Mouse (Mus musculus) midbrain, embryonic 15.5 days (tissue): ENCODE measurements at regions not wholly inside any gene's neighbourhood (a gene's known extent, or its start where the extent isn't known, plus 50 kb on each side); places are given as distances from the start of the nearest gene placed in this dataset.
A peak's percentile ranks its signal among the peaks of the same experiment; 100 is the strongest.

ENCODE experiments used
- ATAC-seq: fragments of 200-750 bp; cut with Nextera tagmentation; replicated peaks from 2 replicates; pipeline ENCODE4 v1.8.0; 2017; ENCODE audit warnings: moderate TSS enrichment
- H3K27ac ChIP-seq: fragments of 300-500 bp; sonication (generic); 2 replicates; pipeline ENCODE4 v1.5.1; 2015; ENCODE audit warnings: mild to moderate bottlenecking, inconsistent platforms
- H3K27me3 ChIP-seq: fragments of 300-500 bp; sonication (generic); replicated peaks from 2 replicates; pipeline ENCODE4 v1.6.1; 2015; ENCODE audit warnings: inconsistent platforms
- H3K36me3 ChIP-seq: fragments of 300-500 bp; sonication (generic); replicated peaks from 2 replicates; pipeline ENCODE4 v1.6.1; 2015; ENCODE audit warnings: inconsistent platforms
- H3K4me1 ChIP-seq: fragments of 300-500 bp; sonication (generic); 2 replicates; pipeline ENCODE4 v1.6.1; 2015; ENCODE audit warnings: inconsistent platforms
- H3K4me2 ChIP-seq: fragments of 300-500 bp; sonication (generic); 2 replicates; pipeline ENCODE4 v1.6.1; 2015; ENCODE audit warnings: inconsistent platforms, mild to moderate bottlenecking, moderate library complexity
- H3K4me3 ChIP-seq: fragments of 300-500 bp; sonication (generic); 2 replicates; pipeline ENCODE4 v1.5.1; 2015; ENCODE audit warnings: mild to moderate bottlenecking, inconsistent platforms
- H3K9ac ChIP-seq: fragments of 300-500 bp; sonication (generic); 2 replicates; pipeline ENCODE4 v1.6.1; 2015; ENCODE audit warnings: mild to moderate bottlenecking, inconsistent platforms
- H3K9me3 ChIP-seq: fragments of 300-500 bp; sonication (generic); 2 replicates; pipeline ENCODE4 v1.6.1; 2016; ENCODE audit warnings: inconsistent platforms
- WGBS: fragments of 180-500 bp; shearing (Covaris S2); methylation state at CpG from one replicate; pipeline ENCODE4 v1.1.7; 2015; ENCODE audit warnings: mixed read lengths; 5-methylcytosine and 5-hydroxymethylcytosine counted together

DNA sequence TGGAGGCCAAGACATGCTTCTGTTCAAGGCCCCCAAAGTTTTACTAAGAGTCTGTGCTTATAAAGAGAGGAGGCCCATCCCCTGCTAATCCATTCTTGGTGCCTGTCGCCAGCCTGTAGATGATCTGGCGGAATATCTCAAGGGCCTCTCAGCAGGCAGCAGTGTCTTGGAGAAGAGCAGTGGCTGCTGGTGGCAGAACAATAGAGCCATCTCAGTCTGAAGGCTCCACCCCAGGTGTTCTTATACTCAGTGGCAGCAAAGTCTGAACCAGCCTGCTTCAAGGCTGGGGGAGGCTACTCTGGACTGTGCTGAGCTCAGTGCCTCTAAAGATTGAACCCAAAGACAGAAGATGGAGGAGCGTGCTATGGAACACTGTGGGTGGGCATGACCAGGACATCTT lies 168.5 kb downstream of the Cdh26 start:
- 72% methylated on average over 3 of the region's 3 CpGs for WGBS
- peaks cover 7% of the 10 kb centered on the region for H3K4me1 ChIP-seq
- no peaks in the 10 kb centered on the region for H3K9me3 ChIP-seq
- no peaks in the 10 kb centered on the region for H3K27me3 ChIP-seq
- H3K4me2 ChIP-seq: no peak overlapping the region
- H3K9ac ChIP-seq: no peak overlapping the region
- no peak overlapping the region for H3K4me3 ChIP-seq
- no peak overlapping the region for H3K27ac ChIP-seq
- ATAC-seq: no peak
- no peaks in the 10 kb centered on the region for H3K36me3 ChIP-seq

DNA sequence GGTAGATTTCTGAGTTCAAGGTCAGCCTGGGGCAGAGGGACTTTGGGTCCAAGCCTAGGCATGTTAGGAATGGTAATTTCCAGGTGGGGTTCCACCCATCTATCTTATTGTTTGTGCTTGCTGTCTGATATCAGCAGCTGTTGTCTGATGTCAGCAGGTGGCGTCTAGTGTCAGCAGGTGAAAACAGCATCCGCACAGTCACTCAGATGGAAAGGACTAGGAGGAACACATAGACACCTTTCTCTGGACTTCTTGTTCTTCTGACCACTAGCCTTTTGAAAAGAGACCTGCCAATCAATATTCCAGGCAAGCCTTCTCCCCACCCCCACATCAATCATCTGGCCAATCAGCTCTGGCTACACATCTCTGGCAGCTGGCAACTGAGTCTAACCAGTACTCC lies 173.1 kb downstream of the Cdh26 start:
- no peaks in the 10 kb centered on the region for H3K9me3 ChIP-seq
- no peaks in the 10 kb centered on the region for H3K36me3 ChIP-seq
- no peak for ATAC-seq
- H3K9ac ChIP-seq: no peak overlapping the region
- no peaks in the 10 kb centered on the region for H3K27me3 ChIP-seq
- no peaks in the 10 kb centered on the region for H3K4me1 ChIP-seq
- H3K27ac ChIP-seq: no peak overlapping the region
- 89% methylated on average over 2 of the region's 2 CpGs for WGBS
- no peak overlapping the region for H3K4me2 ChIP-seq
- no peak overlapping the region for H3K4me3 ChIP-seq

DNA sequence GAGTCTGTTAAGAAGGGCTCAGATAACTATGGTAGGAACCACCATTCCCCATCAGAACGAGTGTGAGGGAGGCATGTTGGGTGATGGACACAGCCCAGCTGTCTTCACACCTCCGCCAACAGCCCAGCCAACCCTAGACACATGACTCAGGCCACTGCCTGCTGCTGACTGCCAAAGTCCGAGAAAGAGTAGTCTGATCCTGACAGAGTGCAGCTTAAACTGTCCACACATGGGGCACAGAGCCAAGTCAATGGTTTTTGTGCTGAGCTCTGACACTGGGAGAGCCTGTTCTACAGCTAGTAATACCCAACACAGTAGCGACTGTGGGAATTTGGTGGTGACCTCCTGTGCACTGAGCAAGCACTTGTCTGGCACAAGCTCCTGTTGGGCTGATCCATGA lies 176.4 kb downstream of the Cdh26 start:
- no peak for ATAC-seq
- no peaks in the 10 kb centered on the region for H3K9me3 ChIP-seq
- no peaks in the 10 kb centered on the region for H3K27me3 ChIP-seq
- H3K27ac ChIP-seq: no peak overlapping the region
- 74% methylated on average over 4 of the region's 4 CpGs for WGBS
- H3K9ac ChIP-seq: no peak overlapping the region
- H3K4me3 ChIP-seq: no peak overlapping the region
- H3K36me3 ChIP-seq: no peaks in the 10 kb centered on the region
- no peak overlapping the region for H3K4me2 ChIP-seq
- no peaks in the 10 kb centered on the region; the same call in 1 of the 2 replicates for H3K4me1 ChIP-seq

DNA sequence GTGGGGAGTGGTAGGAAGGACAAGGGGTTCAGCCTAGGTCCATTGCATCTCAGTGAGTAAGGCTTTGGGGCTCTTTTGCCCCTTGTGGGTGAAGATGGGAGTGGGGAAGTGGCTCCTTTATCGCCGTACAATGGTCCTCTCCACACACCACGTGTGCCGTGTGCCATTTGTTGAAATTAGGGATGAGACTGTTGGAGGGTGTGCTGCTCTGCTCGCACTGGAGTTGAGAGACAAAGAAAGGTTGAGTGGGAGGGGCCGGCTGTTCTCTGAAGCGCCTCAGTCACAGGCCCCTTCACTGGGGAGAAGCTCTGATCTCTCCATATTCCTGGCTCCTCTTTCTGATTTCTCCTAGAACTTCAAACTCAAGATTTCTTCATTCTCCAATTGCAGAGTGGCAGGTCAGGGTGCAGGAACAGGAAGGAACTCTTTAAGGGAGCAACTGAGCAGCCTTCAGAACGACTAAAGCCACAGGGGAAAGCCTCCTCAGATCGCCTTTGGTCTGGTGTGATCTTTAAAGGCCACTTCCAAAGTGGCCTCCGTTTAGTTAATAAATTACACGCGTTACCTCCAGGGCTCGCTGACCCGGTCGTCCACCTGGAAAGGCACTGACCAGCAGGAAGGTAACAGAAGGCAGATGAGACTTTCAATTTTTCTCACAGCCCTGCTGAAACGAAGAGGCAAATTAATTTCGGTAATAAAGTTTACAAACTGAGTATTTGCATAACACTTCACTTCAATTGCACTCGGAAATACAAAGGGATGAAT lies 180.1 kb downstream of the Cdh26 start:
- Histone ChIP-seq H3K4me1 (no peaks in the 10 kb centered on the region; the same call in 1 of the 2 replicates), H3K9me3 (no peaks in the 10 kb centered on the region), H3K27me3 (no peaks in the 10 kb centered on the region), H3K36me3 (no peaks in the 10 kb centered on the region), H3K9ac (no peak overlapping the region), H3K4me3 (no peak overlapping the region), H3K4me2 (no peak overlapping the region), H3K27ac (no peak overlapping the region)
- WGBS: 49% methylated on average over 18 of the region's 18 CpGs
- no peak for ATAC-seq

DNA sequence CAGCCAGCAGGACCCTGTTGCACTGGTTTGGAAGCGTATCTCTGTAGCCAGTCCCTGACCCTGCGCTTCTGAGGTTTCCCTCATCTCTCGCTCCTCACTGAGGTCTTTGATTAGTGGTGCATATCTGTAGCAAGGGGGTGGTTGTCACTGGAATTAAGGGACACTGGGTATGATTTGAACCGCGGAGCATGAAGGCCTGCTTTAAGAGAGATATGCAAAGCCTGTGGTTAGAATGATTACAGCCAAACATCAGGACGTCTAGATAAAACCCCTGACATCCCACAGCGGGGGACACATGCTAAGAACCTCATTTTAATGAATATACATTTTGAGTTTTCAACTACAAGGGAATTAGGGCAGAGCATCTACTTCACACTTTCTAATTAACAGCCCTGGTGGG lies 184.4 kb downstream of the Cdh26 start:
- Histone ChIP-seq H3K27ac (no peak overlapping the region), H3K4me3 (no peak overlapping the region), H3K9me3 (no peaks in the 10 kb centered on the region), H3K9ac (no peak overlapping the region), H3K27me3 (no peaks in the 10 kb centered on the region), H3K36me3 (no peaks in the 10 kb centered on the region), H3K4me1 (no peaks in the 10 kb centered on the region; the same call in 1 of the 2 replicates), H3K4me2 (no peak overlapping the region)
- 0 out of 2 replicates have a peak, but pooled peaks have one; percentile 11 for ATAC-seq
- WGBS: 21% methylated on average over 7 of the region's 7 CpGs

DNA sequence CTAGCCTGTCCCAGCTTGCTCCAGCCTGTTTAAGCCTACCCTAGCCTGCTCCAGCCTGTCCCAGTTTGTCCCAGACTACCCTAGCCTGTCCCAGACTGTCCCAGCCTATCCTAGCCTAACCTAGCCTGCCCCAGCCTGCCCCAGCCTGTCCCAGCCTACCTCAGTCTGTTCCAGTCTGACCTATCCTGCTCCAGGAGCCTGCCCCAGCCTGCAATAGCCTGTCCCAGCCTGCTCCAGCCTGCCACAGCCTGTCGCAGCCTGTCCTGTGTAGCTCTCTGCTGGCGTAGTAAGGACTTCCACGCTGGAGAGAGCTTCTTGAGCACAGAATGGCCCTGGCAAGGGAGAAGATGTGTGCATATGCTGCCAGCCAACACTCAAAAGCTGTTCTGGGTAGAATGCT lies 192.5 kb downstream of the Cdh26 start:
- 71% methylated on average over 3 of the region's 3 CpGs for WGBS
- ATAC-seq: no peak

DNA sequence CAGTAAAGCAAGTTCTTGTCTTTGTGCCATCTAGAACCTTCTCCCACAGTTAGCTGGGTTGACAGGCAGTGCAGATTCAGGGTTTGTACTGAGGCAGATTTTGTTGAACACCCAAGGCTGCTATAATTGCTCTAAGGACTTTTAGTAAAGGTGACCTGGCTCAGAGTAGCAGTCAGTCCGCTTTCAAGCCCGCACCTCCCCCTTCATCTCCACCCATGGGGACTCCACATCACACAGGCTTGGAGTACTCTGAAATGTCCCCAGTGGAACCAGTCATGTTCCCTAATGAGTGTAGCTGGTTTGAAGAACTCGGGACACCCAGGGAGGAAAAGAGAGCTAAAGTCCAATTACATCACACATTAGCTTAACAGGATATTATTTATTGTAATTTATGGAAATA lies 194.1 kb downstream of the Cdh26 start:
- no peak overlapping the region for H3K4me3 ChIP-seq
- no peaks in the 10 kb centered on the region for H3K36me3 ChIP-seq
- peaks cover 11% of the 10 kb centered on the region for H3K4me1 ChIP-seq
- 56% methylated on average over 3 of the region's 3 CpGs for WGBS
- no peaks in the 10 kb centered on the region for H3K9me3 ChIP-seq
- 0 out of 2 replicates have a peak, but pooled peaks have one; percentile 19 for ATAC-seq
- H3K27ac ChIP-seq: no peak overlapping the region
- H3K4me2 ChIP-seq: no peak overlapping the region
- no peak overlapping the region for H3K9ac ChIP-seq
- no peaks in the 10 kb centered on the region for H3K27me3 ChIP-seq

More for the DNA sequence above, 192.5 kb downstream of the Cdh26 start:
- Histone ChIP-seq H3K27ac (no peak overlapping the region), H3K4me2 (no peak overlapping the region), H3K9me3 (no peaks in the 10 kb centered on the region), H3K9ac (no peak overlapping the region), H3K4me1 (peaks cover 3% of the 10 kb centered on the region), H3K27me3 (no peaks in the 10 kb centered on the region), H3K36me3 (no peaks in the 10 kb centered on the region), H3K4me3 (no peak overlapping the region)

DNA sequence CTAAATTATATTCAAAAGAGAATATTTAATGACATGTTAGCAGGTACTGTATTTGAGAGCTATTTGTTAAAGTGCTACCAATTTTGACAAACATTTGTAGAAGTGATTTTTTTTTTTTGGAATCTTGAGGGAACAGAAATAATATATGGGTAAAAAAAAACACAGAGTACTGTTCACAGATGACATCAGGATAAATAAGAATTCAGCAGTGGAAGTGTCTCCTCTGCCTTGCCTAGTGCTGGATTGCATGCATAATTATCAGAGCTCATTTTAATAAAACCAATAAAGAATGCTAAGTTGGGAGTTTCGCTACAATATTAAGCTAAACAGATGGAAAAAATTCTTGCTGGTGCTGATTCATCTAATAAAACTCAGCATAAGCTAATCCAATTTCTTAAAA lies 194.6 kb downstream of the Cdh26 start:
- Histone ChIP-seq H3K36me3 (no peaks in the 10 kb centered on the region), H3K27ac (no peak overlapping the region), H3K4me1 (peaks cover 11% of the 10 kb centered on the region), H3K27me3 (no peaks in the 10 kb centered on the region), H3K9ac (no peak overlapping the region), H3K9me3 (no peaks in the 10 kb centered on the region), H3K4me3 (no peak overlapping the region), H3K4me2 (no peak overlapping the region)
- ATAC-seq: 0 out of 2 replicates have a peak, but pooled peaks have one; percentile 11
- 52% methylated on average over 1 of the region's 1 CpGs for WGBS

DNA sequence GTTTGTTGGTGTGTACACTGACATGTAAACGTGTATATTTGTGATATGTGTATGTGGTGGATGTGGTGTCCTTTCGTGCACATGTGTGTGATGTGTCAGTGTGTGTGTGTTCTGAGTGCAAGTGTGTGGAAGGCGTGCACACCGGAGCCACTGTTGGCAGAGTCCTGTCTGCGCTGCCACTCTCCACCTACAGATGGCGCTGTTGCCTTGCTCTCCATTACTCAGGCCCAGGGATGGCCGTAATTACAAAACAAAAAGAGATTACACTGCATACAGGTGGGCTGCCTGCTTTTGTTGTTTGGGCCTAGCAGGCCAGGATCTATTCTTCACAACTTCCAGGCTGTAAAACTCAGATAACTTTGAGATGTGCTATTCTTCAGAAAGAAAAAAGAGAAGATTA lies 199.4 kb downstream of the Cdh26 start:
- Histone ChIP-seq H3K27me3 (no peaks in the 10 kb centered on the region), H3K4me1 (peaks cover 19% of the 10 kb centered on the region), H3K4me2 (no peak overlapping the region), H3K36me3 (no peaks in the 10 kb centered on the region), H3K9ac (no peak overlapping the region), H3K4me3 (no peak overlapping the region), H3K9me3 (no peaks in the 10 kb centered on the region), H3K27ac (no peak overlapping the region)
- WGBS: 25% methylated on average over 7 of the region's 7 CpGs
- ATAC-seq: peak; percentile 62

DNA sequence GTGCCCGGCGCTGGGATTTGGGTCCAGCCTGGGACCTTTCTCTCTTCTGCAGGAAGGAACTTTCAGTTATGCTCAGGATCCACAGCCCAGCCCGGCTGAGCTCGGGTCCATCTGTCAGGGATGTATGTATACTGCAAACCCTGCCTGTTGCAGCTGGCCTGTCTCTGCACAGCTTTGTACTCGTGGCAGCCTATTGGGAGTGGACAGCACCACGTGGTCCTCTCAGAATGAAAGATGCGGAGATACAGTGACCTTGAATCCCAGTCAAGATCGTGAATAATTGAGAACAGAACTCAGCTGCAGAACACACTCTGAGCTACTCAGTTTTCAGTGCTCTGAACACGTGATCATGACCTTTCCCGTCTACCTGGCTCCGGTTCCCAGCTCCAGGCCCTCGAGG lies 200.2 kb downstream of the Cdh26 start:
- Histone ChIP-seq H3K9me3 (no peaks in the 10 kb centered on the region), H3K4me2 (no peak overlapping the region), H3K4me1 (peaks cover 22% of the 10 kb centered on the region), H3K27ac (no peak overlapping the region), H3K4me3 (no peak overlapping the region), H3K36me3 (no peaks in the 10 kb centered on the region), H3K9ac (no peak overlapping the region), H3K27me3 (no peaks in the 10 kb centered on the region)
- 82% methylated on average over 12 of the region's 12 CpGs for WGBS
- ATAC-seq: no peak

DNA sequence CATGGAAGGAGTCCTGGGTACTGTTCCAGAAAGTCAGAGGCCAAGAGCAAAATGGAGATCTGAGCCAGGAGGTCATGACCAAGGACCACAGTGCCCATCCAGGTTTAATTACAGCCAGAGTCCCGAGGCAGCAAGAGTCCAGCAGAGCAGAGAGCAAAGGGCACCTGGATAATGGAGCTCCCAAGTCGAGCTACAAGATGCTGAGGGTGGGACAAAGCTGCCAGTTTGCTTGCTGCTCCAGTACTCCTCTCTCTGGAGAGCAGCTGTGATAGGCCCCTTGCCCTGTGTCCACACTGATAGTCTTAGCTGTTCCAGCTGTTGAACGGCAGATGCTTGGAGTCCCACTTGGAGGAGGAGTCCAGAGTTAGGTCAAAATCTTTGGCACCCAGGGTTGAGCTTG lies 201.0 kb downstream of the Cdh26 start:
- peaks cover 29% of the 10 kb centered on the region for H3K4me1 ChIP-seq
- no peaks in the 10 kb centered on the region for H3K9me3 ChIP-seq
- H3K9ac ChIP-seq: no peak overlapping the region
- H3K27me3 ChIP-seq: no peaks in the 10 kb centered on the region
- no peaks in the 10 kb centered on the region for H3K36me3 ChIP-seq
- WGBS: 67% methylated on average over 3 of the region's 3 CpGs
- H3K4me2 ChIP-seq: no peak overlapping the region
- H3K27ac ChIP-seq: no peak overlapping the region
- ATAC-seq: no peak
- H3K4me3 ChIP-seq: no peak overlapping the region

DNA sequence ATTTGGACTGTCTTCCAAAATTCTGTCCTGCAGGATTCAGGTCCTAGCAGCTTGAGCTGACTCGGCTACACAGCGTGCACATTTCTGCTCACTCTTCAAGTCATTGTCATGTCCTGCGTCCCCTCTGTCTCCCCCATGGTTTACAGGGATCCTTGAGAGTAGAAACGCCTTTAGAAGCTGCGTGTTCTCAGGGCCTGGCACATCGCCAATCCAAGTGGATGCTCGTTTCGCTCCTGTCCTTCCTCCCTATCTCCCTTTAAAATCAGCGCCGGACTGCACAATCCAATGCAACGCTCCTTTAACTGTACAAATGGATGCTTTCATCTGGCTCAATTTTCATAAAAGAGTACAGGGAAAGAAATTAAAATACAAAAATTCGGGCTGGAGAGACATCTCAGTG lies 201.6 kb downstream of the Cdh26 start:
- Histone ChIP-seq H3K27ac (no peak overlapping the region), H3K4me1 (peaks cover 29% of the 10 kb centered on the region), H3K4me3 (no peak overlapping the region), H3K9me3 (no peaks in the 10 kb centered on the region), H3K9ac (no peak overlapping the region), H3K36me3 (no peaks in the 10 kb centered on the region), H3K4me2 (no peak overlapping the region), H3K27me3 (no peaks in the 10 kb centered on the region)
- no peak for ATAC-seq
- 64% methylated on average over 12 of the region's 12 CpGs for WGBS

DNA sequence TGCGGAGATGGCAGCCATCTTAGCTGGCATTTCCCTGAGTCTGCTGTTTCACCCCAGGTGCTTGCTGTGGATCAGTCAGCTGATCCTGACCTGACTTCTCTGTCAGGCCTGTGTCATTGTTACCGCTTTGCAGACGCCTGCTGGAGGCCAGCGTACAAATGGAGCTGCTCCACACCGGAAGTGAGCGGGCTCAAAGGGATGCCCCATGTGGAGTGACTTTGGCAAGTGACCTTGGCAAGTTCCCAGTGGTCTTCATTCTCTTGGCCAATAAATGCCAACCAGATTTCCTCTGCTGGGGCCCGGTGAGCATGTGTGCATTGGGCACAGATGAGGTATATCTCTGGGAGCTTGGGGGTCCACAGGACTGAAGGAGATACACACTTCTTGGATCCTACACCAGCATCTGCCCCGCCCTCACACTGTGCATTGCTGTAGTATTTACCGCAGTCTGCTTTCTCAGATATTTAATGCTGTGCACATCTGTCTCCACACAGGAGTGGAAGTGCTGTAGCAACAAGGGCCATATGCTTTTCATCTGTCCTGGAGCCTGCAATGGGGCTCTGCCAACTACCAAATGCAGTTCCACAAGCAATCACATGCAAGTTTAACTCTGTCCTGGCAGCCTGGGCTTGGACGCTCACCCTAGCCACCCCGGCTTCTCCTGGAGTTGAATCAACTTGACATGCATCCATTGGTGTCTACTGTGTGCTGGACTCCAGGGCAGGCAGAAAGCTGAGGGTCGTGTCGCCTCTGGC lies 202.7 kb downstream of the Cdh26 start:
- Histone ChIP-seq H3K36me3 (no peaks in the 10 kb centered on the region), H3K27me3 (no peaks in the 10 kb centered on the region), H3K9ac (no peak overlapping the region), H3K4me2 (no peak overlapping the region), H3K4me1 (peaks cover 24% of the 10 kb centered on the region), H3K27ac (no peak overlapping the region), H3K4me3 (no peak overlapping the region), H3K9me3 (no peaks in the 10 kb centered on the region)
- ATAC-seq: no peak
- 82% methylated on average over 13 of the region's 13 CpGs for WGBS
